Mouse (Mus musculus): ENCODE results near the gene Dusp11. TPM values are rescaled to one million over a fixed set of nuclear protein-coding genes. Genes with fewer than 3 reads are reported as not detected.
"Not testable (repeated sequence)": the region's sequence is repeated elsewhere in the genome, so short reads cannot be mapped to it uniquely, and the experiment has no call there.

The Dusp11 gene
- polyA plus RNA-seq, 1 experiment, result 97.4 TPM

DNA sequence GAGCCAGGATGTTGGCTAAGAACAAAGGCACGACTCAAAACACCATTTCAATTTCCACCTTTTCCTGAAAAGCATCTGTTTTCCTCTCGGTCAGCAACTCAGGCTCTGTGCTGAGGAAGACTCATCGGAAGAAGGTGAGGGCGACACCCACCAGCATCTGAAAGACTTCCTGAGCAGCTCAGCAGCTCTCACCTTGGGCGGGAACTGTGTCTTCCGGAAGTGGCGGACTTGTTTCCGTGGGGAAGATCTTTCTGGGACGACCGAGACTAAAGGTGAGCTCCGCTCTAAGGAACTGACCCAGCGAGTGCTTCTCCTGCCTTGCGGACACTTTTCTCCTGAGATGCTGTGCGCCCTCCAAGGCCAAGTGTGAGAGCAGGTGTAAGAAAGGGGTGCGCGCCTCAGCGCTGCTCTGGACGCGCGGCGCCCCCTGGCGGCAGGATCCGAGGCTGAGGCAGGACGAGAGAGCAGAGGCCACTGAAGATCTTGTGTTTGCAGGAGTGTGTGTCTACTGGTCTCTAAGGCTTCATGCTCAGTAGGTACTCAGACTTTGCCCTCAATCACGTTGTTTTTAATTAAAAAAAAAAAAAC is 66.3 kb downstream of the Dusp11 start:
- H3K4me1 ChIP-seq (ENCODE audit: control insufficient read depth, insufficient read depth, low read length); H3K4me3 ChIP-seq (ENCODE audit: insufficient read depth, low read length); H3K27ac ChIP-seq (ENCODE audit: insufficient read depth, low read length): not testable (repeated sequence)
- 0 out of 2 replicates have a peak, but pooled peaks have one; percentile 22 for TF ChIP-seq CTCF (IDR thresholded peaks at IDR 0.05; ENCODE audit: extremely low read depth, insufficient read depth, low read length)

Other genes starting within 250 kb of the Dusp11 start
- 0.84 and 1.6 TPM in 2 replicates for gene Nat8f7, start 248.5 kb downstream of the Dusp11 start, polyA plus RNA-seq (2012; rRNA removed)
- 13.7 and 15.4 TPM in 2 replicates for gene Nat8f3, start 195.9 kb downstream of the Dusp11 start, polyA plus RNA-seq (2012; rRNA removed)
- 1.6 and 2.8 TPM in 2 replicates for gene Nat8f6, start 140.7 kb downstream of the Dusp11 start, polyA plus RNA-seq (2012; rRNA removed)
- 6.7 and 7.1 TPM in 2 replicates for gene Nat8f5, start 140.7 kb downstream of the Dusp11 start, polyA plus RNA-seq (2012; rRNA removed)
- gene Nat8, start 129.6 kb downstream of the Dusp11 start, polyA plus RNA-seq (2012; rRNA removed), result 4.3 and 4.4 TPM in 2 replicates
- gene Nat8f2, start 92.5 kb downstream of the Dusp11 start, polyA plus RNA-seq (2012; rRNA removed), result 0.36 and 0.40 TPM in 2 replicates
- gene Nat8f4, start 56.8 kb downstream of the Dusp11 start, polyA plus RNA-seq (2012; rRNA removed), result 11.6 and 12.0 TPM in 2 replicates
- 109 and 124 TPM in 2 replicates for gene Tprkb, start 49.8 kb downstream of the Dusp11 start, polyA plus RNA-seq (2012; rRNA removed)
- gene Nat8f1, start 46.0 kb downstream of the Dusp11 start, polyA plus RNA-seq (2012; rRNA removed), result 43.9 and 46.0 TPM in 2 replicates
- 0.35 TPM in 1 of 2 replicates, not detected in the other for gene Figla, start 54.5 kb upstream of the Dusp11 start, polyA plus RNA-seq (2012; rRNA removed)
- 121 and 124 TPM in 2 replicates for gene Add2, start 67.0 kb upstream of the Dusp11 start, polyA plus RNA-seq (2012; rRNA removed)
- gene Tgfa, start 233.6 kb upstream of the Dusp11 start, polyA plus RNA-seq (2012; rRNA removed), result 14.0 and 18.6 TPM in 2 replicates

All from cortical plate, adult 2 months (tissue).